Mouse (Mus musculus) ES-Bruce4 (cell line): ENCODE measurements around the gene Chchd3. TPM values are rescaled to one million over a fixed set of nuclear protein-coding genes. Genes with fewer than 3 reads are reported as not detected.

Experiments
- H3K27ac ChIP-seq: 2 replicates; pipeline ENCODE4 v1.5.1; 2012; ENCODE audit warnings: low read length, inconsistent platforms; ENCODE audit not compliant: insufficient read depth
- H3K27me3 ChIP-seq: 2 replicates; pipeline ENCODE4 v1.6.1; 2012; ENCODE audit warnings: mild to moderate bottlenecking, low read length, inconsistent platforms; ENCODE audit not compliant: control insufficient read depth, poor library complexity, insufficient read depth, severe bottlenecking
- H3K36me3 ChIP-seq: 2 replicates; pipeline ENCODE4 v1.6.1; 2012; ENCODE audit warnings: inconsistent platforms, mild to moderate bottlenecking, low read length, moderate library complexity; ENCODE audit not compliant: control insufficient read depth, poor library complexity, insufficient read depth, severe bottlenecking
- H3K4me1 ChIP-seq: one replicate; pipeline ENCODE4 v1.8.1; 2011; ENCODE audit warnings: low read length; ENCODE audit not compliant: control insufficient read depth, insufficient read depth
- H3K4me3 ChIP-seq: 2 replicates; pipeline ENCODE4 v1.5.1; 2011; ENCODE audit warnings: low read depth, mild to moderate bottlenecking, low read length
- H3K9ac ChIP-seq: 2 replicates; pipeline ENCODE4 v1.6.1; 2012; ENCODE audit warnings: low read depth, mild to moderate bottlenecking, inconsistent platforms; ENCODE audit not compliant: poor library complexity, severe bottlenecking
- H3K9me3 ChIP-seq: replicated peaks from 2 replicates; pipeline ENCODE4 v1.6.1; 2012; ENCODE audit warnings: mild to moderate bottlenecking, low read length, inconsistent platforms; ENCODE audit not compliant: control insufficient read depth, poor library complexity, insufficient read depth, severe bottlenecking
- CTCF ChIP-seq: IDR thresholded peaks from one replicate; pipeline ENCODE4 v1.8.1; 2011; ENCODE audit warnings: low read depth, low read length
- EP300 ChIP-seq: IDR thresholded peaks from 2 replicates; pipeline ENCODE4 v1.6.1; 2011; ENCODE audit warnings: low read depth, low read length; ENCODE audit not compliant: insufficient read depth
- POLR2A ChIP-seq: IDR thresholded peaks from one replicate; pipeline ENCODE4 v1.8.1; 2011; ENCODE audit warnings: low read length; ENCODE audit not compliant: insufficient read depth
- polyA plus RNA-seq: library from polyadenylated mRNA; stranded (reverse); fragments of >200 nt; gene quantifications from 2 replicates; pipeline ENCODE4 v1.2.4, GENCODE M21; 2011; ENCODE audit warnings: low read depth; ENCODE audit not compliant: missing spikeins, insufficient read depth, insufficient read length

Gene Chchd3
- polyA plus RNA-seq, 1 experiment = 82.9 TPM

GRCm38 (mm10) chr6:33078260-33078936, 18.3 kb upstream of the Chchd3 start:
- Histone ChIP-seq H3K27me3 (no peaks in the 10 kb centered on the region), H3K27ac (no peak overlapping the region), H3K36me3 (no peaks in the 10 kb centered on the region), H3K4me1 (no peaks in the 10 kb centered on the region), H3K9ac (no peak overlapping the region), H3K4me3 (no peak overlapping the region), H3K9me3 (no peaks in the 10 kb centered on the region)
- TF ChIP-seq CTCF (no peak), EP300 (no peak), POLR2A (no peak)

- H3K36me3 ChIP-seq = no peaks in the 10 kb centered on the region
- H3K9me3 ChIP-seq = no peaks in the 10 kb centered on the region
- no peak overlapping the region for H3K4me3 ChIP-seq
- H3K27ac ChIP-seq = no peak overlapping the region
- no peak overlapping the region for H3K9ac ChIP-seq
- no peaks in the 10 kb centered on the region for H3K27me3 ChIP-seq
- no peaks in the 10 kb centered on the region for H3K4me1 ChIP-seq
- TF ChIP-seq EP300 (no peak), CTCF (no peak), POLR2A (no peak)
Measured at GRCm38 (mm10) chr6:33066462-33066861, 6.4 kb upstream of the Chchd3 start.

- Histone ChIP-seq H3K4me1 (no peaks in the 10 kb centered on the region), H3K9me3 (no peaks in the 10 kb centered on the region), H3K27me3 (no peaks in the 10 kb centered on the region), H3K4me3 (peak overlapping the region; percentile 84), H3K36me3 (peaks cover 19% of the 10 kb centered on the region), H3K9ac (peak overlapping the region; percentile 60), H3K27ac (no peak overlapping the region)
- TF ChIP-seq EP300 = no peak
- TF ChIP-seq CTCF = no peak
- no peak for TF ChIP-seq POLR2A
Measured at GRCm38 (mm10) chr6:33059276-33059675, 784 bp downstream of the Chchd3 start.

GRCm38 (mm10) chr6:33056392-33056791, 3.7 kb downstream of the Chchd3 start:
- Histone ChIP-seq H3K27ac (no peak overlapping the region), H3K36me3 (peaks cover 21% of the 10 kb centered on the region), H3K4me1 (no peaks in the 10 kb centered on the region), H3K4me3 (no peak overlapping the region), H3K27me3 (no peaks in the 10 kb centered on the region), H3K9me3 (no peaks in the 10 kb centered on the region), H3K9ac (no peak overlapping the region)
- TF ChIP-seq CTCF (no peak), EP300 (no peak), POLR2A (no peak)

GRCm38 (mm10) chr6:33055663-33056062, 4.4 kb downstream of the Chchd3 start:
- Histone ChIP-seq H3K27me3 (no peaks in the 10 kb centered on the region), H3K27ac (no peak overlapping the region), H3K36me3 (peaks cover 21% of the 10 kb centered on the region), H3K9me3 (no peaks in the 10 kb centered on the region), H3K9ac (no peak overlapping the region), H3K4me3 (no peak overlapping the region), H3K4me1 (no peaks in the 10 kb centered on the region)
- no peak for TF ChIP-seq POLR2A
- no peak for TF ChIP-seq EP300
- TF ChIP-seq CTCF = no peak

GRCm38 (mm10) chr6:33054946-33055345, 5.1 kb downstream of the Chchd3 start:
- Histone ChIP-seq H3K9ac (no peak overlapping the region), H3K4me1 (no peaks in the 10 kb centered on the region), H3K27ac (no peak overlapping the region), H3K36me3 (peaks cover 21% of the 10 kb centered on the region), H3K4me3 (no peak overlapping the region), H3K9me3 (no peaks in the 10 kb centered on the region), H3K27me3 (no peaks in the 10 kb centered on the region)
- no peak for TF ChIP-seq CTCF
- no peak for TF ChIP-seq POLR2A
- TF ChIP-seq EP300 = no peak
